In genomic region chr11:76562165-76562564, GRCm38 (mm10) we compare ENCODE assay signal across 22 mouse cellular contexts. TPM values are rescaled to one million over a fixed set of nuclear protein-coding genes. Genes with fewer than 3 reads are reported as not detected.
DNase-seq lines count a peak whose midpoint lies in the region; ATAC-seq and TF ChIP-seq lines count a peak whose summit lies in the region.
"Had no signal": no experiment of that assay in that cellular context is flagged by ENCODE, and none has a peak within 500 bp of the region (broad histone marks: within the 10 kb centered on the region; RNA-seq: fewer than 3 reads in every experiment).

No protein-coding gene starts in this region.

- peak overlapping the region; percentile 67 for H3K27ac ChIP-seq in hindbrain, embryonic 10.5 days
- no peak overlapping the region for H3K27ac ChIP-seq in hindbrain, embryonic 14.5 days
- no peak overlapping the region for H3K27ac ChIP-seq in ES-Bruce4 (ENCODE audit: insufficient read depth, low read length)
- no peak overlapping the region for H3K27ac ChIP-seq in ES-E14 (ENCODE audit: insufficient read depth, low read depth, low read length, poor library complexity, severe bottlenecking)
- H3K27ac ChIP-seq in embryonic fibroblast, embryonic 13.5 days (ENCODE audit: insufficient read depth, low read length) = peak overlapping the region; percentile 25; the same call in 1 of the 2 replicates
- H3K27ac ChIP-seq in kidney, embryonic 14.5 days (ENCODE audit: low read depth, low read length) = no peak overlapping the region
- H3K27ac ChIP-seq: embryonic facial prominence, embryonic 15.5 days; forebrain, embryonic 13.5 days; heart, embryonic 13.5 days; hindbrain, postnatal 0 days; midbrain, embryonic 12.5 days; stomach, embryonic 15.5 days had no signal

- in situ Hi-C loops in ES-E14 (cut with MboI; ENCODE audit: low sequenced_read_pairs in 2 of 2, unreplicated experiment in 2 of 2) = no loop called here

- H3K4me1 ChIP-seq in hindbrain, embryonic 10.5 days (replicated peaks) = peaks cover 37% of the 10 kb centered on the region
- peaks cover 5% of the 10 kb centered on the region for H3K4me1 ChIP-seq in hindbrain, embryonic 14.5 days (replicated peaks; ENCODE audit: control insufficient read depth, insufficient read depth, low read length)
- H3K4me1 ChIP-seq in ES-Bruce4 (ENCODE audit: control insufficient read depth, insufficient read depth, low read length) (peaks cover 2% of the 10 kb centered on the region), ES-E14 (ENCODE audit: control insufficient read depth in 2 of 2, insufficient read depth in 2 of 2, low read length in 2 of 2, poor library complexity in 1 of 2) (peaks cover 3 to 22% of the 10 kb centered on the region in 2 experiments; a peak in 2 of 4 replicates)
- 0 out of 2 replicates have a peak, but pooled peaks cover 3% of the 10 kb centered on the region for H3K4me1 ChIP-seq in embryonic fibroblast, embryonic 13.5 days (ENCODE audit: control insufficient read depth, insufficient read depth, low read length)
- peaks cover 8% of the 10 kb centered on the region; the same call in 1 of the 2 replicates for H3K4me1 ChIP-seq in kidney, embryonic 14.5 days (ENCODE audit: control insufficient read depth, insufficient read depth, low read length)
- H3K4me1 ChIP-seq: heart, embryonic 13.5 days had no signal

- no peak overlapping the region for H3K4me2 ChIP-seq in hindbrain, embryonic 14.5 days (replicated peaks)
- H3K4me2 ChIP-seq in kidney, embryonic 14.5 days (replicated peaks; ENCODE audit: low read depth, low read length) = no peak overlapping the region
- H3K4me2 ChIP-seq: embryonic facial prominence, embryonic 15.5 days; forebrain, embryonic 13.5 days; heart, embryonic 13.5 days; midbrain, embryonic 12.5 days; stomach, embryonic 15.5 days had no signal

- no peaks in the 10 kb centered on the region for H3K27me3 ChIP-seq in hindbrain, embryonic 10.5 days (ENCODE audit: insufficient read depth, poor library complexity, severe bottlenecking)
- H3K27me3 ChIP-seq in hindbrain, embryonic 14.5 days (ENCODE audit: control insufficient read depth, insufficient read depth, low read length) = no peaks in the 10 kb centered on the region
- no peaks in the 10 kb centered on the region for H3K27me3 ChIP-seq in ES-Bruce4 (ENCODE audit: control insufficient read depth, insufficient read depth, low read length, poor library complexity, severe bottlenecking)
- H3K27me3 ChIP-seq in kidney, embryonic 14.5 days (ENCODE audit: control insufficient read depth, insufficient read depth, low read length) = no peaks in the 10 kb centered on the region
- H3K27me3 ChIP-seq: embryonic facial prominence, embryonic 15.5 days; forebrain, embryonic 13.5 days; heart, embryonic 13.5 days; midbrain, embryonic 12.5 days; stomach, embryonic 15.5 days had no signal

- H3K36me3 ChIP-seq in hindbrain, embryonic 10.5 days = peaks cover 17% of the 10 kb centered on the region
- H3K36me3 ChIP-seq in hindbrain, embryonic 14.5 days (replicated peaks; ENCODE audit: control insufficient read depth, insufficient read depth) = no peaks in the 10 kb centered on the region; the same call in 1 of the 2 replicates
- H3K36me3 ChIP-seq in ES-Bruce4 (ENCODE audit: control insufficient read depth, insufficient read depth, low read length, poor library complexity, severe bottlenecking) = no peaks in the 10 kb centered on the region
- H3K36me3 ChIP-seq in ES-E14 (ENCODE audit: control insufficient read depth, insufficient read depth, low read length, poor library complexity, severe bottlenecking) = no peaks in the 10 kb centered on the region; the same call in 1 of the 2 replicates
- peaks cover 6% of the 10 kb centered on the region for H3K36me3 ChIP-seq in kidney, embryonic 14.5 days (ENCODE audit: control insufficient read depth, insufficient read depth, low read length)
- H3K36me3 ChIP-seq: embryonic facial prominence, embryonic 15.5 days; heart, embryonic 13.5 days; stomach, embryonic 15.5 days had no signal

- no peaks in the 10 kb centered on the region for H3K9me3 ChIP-seq in hindbrain, embryonic 10.5 days
- H3K9me3 ChIP-seq in hindbrain, embryonic 14.5 days (ENCODE audit: control insufficient read depth, low read length) = no peaks in the 10 kb centered on the region
- H3K9me3 ChIP-seq in ES-Bruce4 (replicated peaks; ENCODE audit: control insufficient read depth, insufficient read depth, low read length, poor library complexity, severe bottlenecking) (no peaks in the 10 kb centered on the region), ES-E14 (ENCODE audit: control insufficient read depth, insufficient read depth, low read depth, low read length) (no peaks in the 10 kb centered on the region)
- no peaks in the 10 kb centered on the region for H3K9me3 ChIP-seq in kidney, embryonic 14.5 days (ENCODE audit: control insufficient read depth, low read length)
- H3K9me3 ChIP-seq: embryonic facial prominence, embryonic 15.5 days; forebrain, embryonic 13.5 days; heart, embryonic 13.5 days; midbrain, embryonic 12.5 days; stomach, embryonic 15.5 days had no signal

- ATAC-seq in hindbrain, embryonic 14.5 days (ENCODE audit: low FRiP score) = no peak
- ATAC-seq in kidney, embryonic 14.5 days (ENCODE audit: low FRiP score, low TSS enrichment) = no peak
- ATAC-seq: activated CD4-positive, CD25-positive, alpha-beta regulatory T cell, adult 4 months; forebrain, embryonic 13.5 days; liver, postnatal 0 days had no signal

- WGBS in hindbrain, embryonic 10.5 days = 19% methylated on average over 4 of the region's 4 CpGs
- 25% methylated on average over 4 of the region's 4 CpGs for whole genome bisulfite sequencing in hindbrain, embryonic 14.5 days
- 24% methylated on average over 4 of the region's 4 CpGs for WGBS in kidney, embryonic 14.5 days

- DNase-seq in hindbrain, embryonic 10.5 days (ENCODE audit: low spot score) = no peak
- DNase-seq in hindbrain, embryonic 14.5 days (ENCODE audit: low spot score) = no peak
- DNase-seq in ES-E14 (ENCODE audit: low read depth, low spot score) = peak; percentile 36
- DNase-seq in ovary, adult 18-20 months (ENCODE audit: low spot score) = no peak
- DNase-seq: embryo, embryonic 11 days; heart, postnatal 36 days; kidney, adult 11 months; kidney, postnatal 25 days; liver; liver, postnatal 0 days; retina, postnatal 1 day; thymus, adult 2 months had no signal

- no peak overlapping the region for H3K9ac ChIP-seq in hindbrain, embryonic 14.5 days
- H3K9ac ChIP-seq in ES-Bruce4 (ENCODE audit: low read depth, poor library complexity, severe bottlenecking) = no peak overlapping the region
- no peak overlapping the region for H3K9ac ChIP-seq in ES-E14 (ENCODE audit: insufficient read depth, low read depth, low read length, poor library complexity, severe bottlenecking)
- no peak overlapping the region for H3K9ac ChIP-seq in kidney, embryonic 14.5 days (ENCODE audit: low read depth, low read length)
- H3K9ac ChIP-seq: embryonic facial prominence, embryonic 15.5 days; forebrain, embryonic 13.5 days; heart, embryonic 13.5 days; liver, postnatal 0 days; midbrain, embryonic 12.5 days; stomach, embryonic 15.5 days had no signal

- no peak for TF ChIP-seq CTCF in ES-Bruce4 (IDR thresholded peaks at IDR 0.05; ENCODE audit: low read depth, low read length)
- TF ChIP-seq CTCF in embryonic fibroblast, embryonic 13.5 days (IDR thresholded peaks at IDR 0.05; ENCODE audit: borderline replicate concordance, insufficient read depth, low read length) = no peak

- no peak overlapping the region for H3K4me3 ChIP-seq in hindbrain, embryonic 10.5 days
- no peak overlapping the region for H3K4me3 ChIP-seq in hindbrain, embryonic 14.5 days (replicated peaks; ENCODE audit: low read length)
- H3K4me3 ChIP-seq in ES-Bruce4 (ENCODE audit: low read depth, low read length) = no peak overlapping the region
- no peak overlapping the region for H3K4me3 ChIP-seq in ES-E14 (ENCODE audit: insufficient read depth in 1 of 2, low read depth in 1 of 2, low read length in 2 of 2, poor library complexity in 1 of 2, severe bottlenecking in 1 of 2)
- H3K4me3 ChIP-seq in embryonic fibroblast, embryonic 13.5 days (ENCODE audit: insufficient read depth, low read length) = no peak overlapping the region
- no peak overlapping the region for H3K4me3 ChIP-seq in kidney, embryonic 14.5 days (ENCODE audit: low read length)
- H3K4me3 ChIP-seq: embryonic facial prominence, embryonic 15.5 days; forebrain, embryonic 13.5 days; heart, embryonic 13.5 days; midbrain, embryonic 12.5 days; stomach, embryonic 15.5 days had no signal

- 0 out of 2 replicates have a peak, but pooled peaks have one; percentile 15 for TF ChIP-seq EP300 in ES-Bruce4 (IDR thresholded peaks at IDR 0.05; ENCODE audit: insufficient read depth, low read depth, low read length)

- no peak for TF ChIP-seq POLR2A in ES-Bruce4 (IDR thresholded peaks at IDR 0.05; ENCODE audit: insufficient read depth, low read length)
- TF ChIP-seq POLR2A in embryonic fibroblast, embryonic 13.5 days (IDR thresholded peaks at IDR 0.05; ENCODE audit: low read depth, low read length) = no peak

TF ChIP-seq in ES-E14, 5 proteins besides CTCF, POLR2A, EP300 and RAD21:
- no peak for TF ChIP-seq ZC3H11A (IDR thresholded peaks at IDR 0.05; ENCODE audit: borderline replicate concordance, low read depth, low read length)
- TF ChIP-seq HCFC1 (IDR thresholded peaks at IDR 0.05; ENCODE audit: borderline replicate concordance, insufficient read depth, low read length) = no peak
- no peak for TF ChIP-seq CHD2 (IDR thresholded peaks at IDR 0.05; ENCODE audit: low read depth, low read length)
- TF ChIP-seq ZNF384 (IDR thresholded peaks at IDR 0.05; ENCODE audit: low read depth, low read length) = no peak
- TF ChIP-seq MAFK (IDR thresholded peaks at IDR 0.05; ENCODE audit: insufficient read depth, low read depth, low read length) = no peak

RNA-seq across cellular contexts. Expression of gene Abr, which starts 59.9 kb away (rescaled TPM):
- polyA plus RNA-seq in hindbrain, embryonic 10.5 days (2016; fragmentation: Nextera tagmentation; extraction: Ambion mirVana) = 29.5 and 40.5 TPM in 2 replicates
- polyA plus RNA-seq in hindbrain, embryonic 14.5 days (2014; fragmentation: Nextera tagmentation; extraction: Ambion mirVana) = 115 and 123 TPM in 2 replicates
- polyA plus RNA-seq in ES-Bruce4 (2011; ENCODE audit: insufficient read depth, insufficient read length, low read depth, missing spikeins) = 28.1 and 30.6 TPM in 2 replicates
- 28.6 and 34.1 TPM in 2 replicates for total RNA-seq in ES-E14 (2012; rRNA removed)
- 23.1 and 23.7 TPM in 2 replicates for polyA plus RNA-seq in embryonic fibroblast, embryonic 13.5 days (2011; ENCODE audit: insufficient read length, low read depth, missing spikeins)
- 31.8 and 57.7 TPM in 2 replicates for polyA plus RNA-seq in kidney, embryonic 14.5 days (2014; fragmentation: Nextera tagmentation; extraction: Ambion mirVana)

Comparison
In these comparisons a context has a peak if more than half of its experiments do, and no peak if none do; other contexts are left out.
1. H3K27ac ChIP-seq: peak in hindbrain, embryonic 10.5 days (single experiment) and embryonic fibroblast, embryonic 13.5 days (single experiment); none in hindbrain, embryonic 14.5 days (single experiment), ES-Bruce4 (single experiment), ES-E14 (single experiment) and kidney, embryonic 14.5 days (single experiment).